Mouse (Mus musculus): ENCODE results near the gene Mipol1.
"Not testable (repeated sequence)": the region's sequence is repeated elsewhere in the genome, so short reads cannot be mapped to it uniquely, and the experiment has no call there.

Mipol1 gene

GRCm38 (mm10) chr12:57428767-57429166, 198.5 kb downstream of the Mipol1 start:
- DNase-seq, result no peak

DNA sequence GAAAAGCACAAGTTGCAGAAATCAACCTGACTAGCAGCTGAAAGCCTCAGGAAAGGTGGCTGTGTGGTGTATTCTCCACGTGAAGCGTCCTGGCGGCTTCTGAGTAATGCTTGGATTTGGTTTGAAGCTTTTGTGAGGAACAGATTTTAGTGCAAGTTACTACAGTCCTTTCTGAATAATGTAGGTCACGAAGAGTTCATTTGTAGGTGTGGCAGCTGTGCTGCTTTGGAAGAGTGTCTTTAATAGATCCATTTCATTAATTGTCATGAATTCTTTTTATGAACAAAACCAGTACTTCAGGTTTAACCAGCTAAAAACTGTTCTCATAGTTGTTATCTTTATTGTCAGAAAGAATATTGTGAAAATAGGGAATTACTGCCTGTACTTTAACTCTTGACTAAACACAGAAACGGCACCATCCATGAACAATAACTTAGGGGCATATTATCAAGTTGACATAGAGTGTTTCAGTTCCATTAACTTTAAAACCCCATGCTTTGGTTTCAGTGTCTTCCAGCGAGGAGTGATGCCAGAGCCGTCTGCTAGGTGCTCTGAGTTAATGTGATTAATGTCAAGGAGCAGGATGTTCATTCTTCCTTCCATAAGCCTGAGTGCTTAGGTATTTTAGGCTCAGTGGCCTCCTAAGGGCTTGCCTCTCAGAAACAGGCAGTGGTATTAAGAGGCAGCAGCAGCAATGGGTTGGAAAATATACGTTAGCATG, 206.9 kb downstream of the Mipol1 start:
- not testable (repeated sequence) for DNase-seq

GRCm38 (mm10) chr12:57444281-57444903, 214.2 kb downstream of the Mipol1 start:
- no peak for DNase-seq

DNA sequence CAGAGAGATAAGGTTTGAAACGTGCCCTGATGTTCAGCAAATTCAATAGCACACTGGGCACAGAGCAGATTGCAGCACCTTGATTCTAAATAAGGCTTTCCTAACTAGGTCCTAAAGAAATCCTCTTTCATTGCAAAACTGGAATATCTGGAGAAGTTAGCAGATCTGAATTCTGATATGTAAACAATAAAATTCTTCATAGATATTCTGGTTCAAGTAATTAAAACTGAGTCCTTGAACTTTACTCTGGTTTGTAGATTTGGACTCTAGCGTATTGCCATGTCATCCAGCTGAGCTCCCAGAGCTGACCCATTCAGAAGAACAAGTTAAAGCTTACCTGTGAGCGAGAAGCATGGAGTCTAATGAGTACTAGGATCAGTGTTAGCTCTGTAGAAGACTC, 217.1 kb downstream of the Mipol1 start:
- no peak for DNase-seq

GRCm38 (mm10) chr12:57449299-57449698, 219.1 kb downstream of the Mipol1 start:
- no peak for DNase-seq

GRCm38 (mm10) chr12:57450017-57450583, 219.9 kb downstream of the Mipol1 start:
- no peak for DNase-seq

- DNase-seq, result no peak
These were observed 226.7 kb downstream of the Mipol1 start for GRCm38 (mm10) chr12:57456911-57457310.

- DNase-seq, result no peak
These were observed 227.1 kb downstream of the Mipol1 start for GRCm38 (mm10) chr12:57457339-57457738.

GRCm38 (mm10) chr12:57464520-57465334, 234.5 kb downstream of the Mipol1 start:
- no peak for DNase-seq

DNA sequence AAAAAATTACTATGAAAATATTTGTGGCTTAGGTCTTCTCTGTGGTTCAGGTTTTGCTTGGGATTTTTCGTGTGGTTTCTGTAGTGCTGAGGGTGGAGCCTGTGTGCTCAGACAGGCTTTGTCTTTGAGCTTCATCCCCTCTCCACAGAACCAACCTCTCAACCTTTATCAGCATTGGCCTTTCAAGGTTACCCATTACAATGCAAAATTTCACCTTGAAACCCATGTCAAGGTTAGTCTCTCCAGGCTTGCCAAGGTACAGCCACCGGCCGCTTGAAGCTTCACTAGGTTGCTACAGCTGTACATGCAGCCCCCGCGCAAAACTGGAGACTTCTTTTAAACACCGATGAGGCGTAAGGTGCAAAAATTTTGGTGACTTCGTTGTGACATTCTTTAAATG, 241.6 kb downstream of the Mipol1 start:
- no peak for DNase-seq

GRCm38 (mm10) chr12:57476876-57477275, 246.6 kb downstream of the Mipol1 start:
- no peak for DNase-seq

- DNase-seq, result no peak
These were observed 251.6 kb downstream of the Mipol1 start for GRCm38 (mm10) chr12:57481823-57482222.

GRCm38 (mm10) chr12:57496347-57497119, 266.3 kb downstream of the Mipol1 start:
- DNase-seq, result no peak

DNA sequence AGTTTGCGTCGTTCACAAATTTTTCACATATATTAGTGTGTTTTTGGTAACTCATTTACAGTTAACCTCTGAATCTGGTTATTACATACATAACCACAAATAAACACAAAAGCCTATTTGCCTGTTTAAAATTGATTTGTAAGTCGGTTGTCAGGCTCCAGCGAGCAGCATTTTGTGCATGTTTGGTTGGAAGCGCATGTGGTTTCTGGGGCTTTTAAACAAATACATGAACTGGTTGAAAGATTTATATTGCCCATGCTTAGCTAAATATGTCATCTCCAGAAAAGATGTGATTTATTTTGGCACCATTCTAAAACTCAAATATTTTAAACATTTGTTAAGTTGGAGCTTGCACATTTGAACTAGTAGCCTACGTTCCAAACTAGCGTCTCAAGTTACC, 270.0 kb downstream of the Mipol1 start:
- no peak for DNase-seq

GRCm38 (mm10) chr12:57505329-57505728, 275.1 kb downstream of the Mipol1 start:
- DNase-seq, result no peak

- no peak for DNase-seq
These were observed 278.7 kb downstream of the Mipol1 start for GRCm38 (mm10) chr12:57508938-57509337.

DNA sequence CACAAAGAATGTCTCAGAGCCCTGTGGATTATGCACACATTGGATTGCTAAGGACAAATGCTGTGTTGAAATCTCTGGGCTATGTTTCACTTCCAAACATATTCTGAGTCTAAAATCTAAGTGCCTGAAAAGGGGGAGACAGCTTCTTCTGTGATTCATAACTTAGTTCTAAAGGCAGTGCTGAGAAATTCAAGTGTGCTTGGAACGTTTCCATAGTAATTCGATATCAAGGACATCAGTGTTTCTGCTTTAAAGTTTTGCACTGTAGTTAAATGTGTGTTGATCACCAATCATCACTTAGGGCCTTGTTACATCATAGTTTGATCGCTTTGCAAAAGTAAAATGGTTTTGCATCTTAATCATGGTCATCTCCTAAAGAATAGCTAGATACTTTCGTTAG, 279.5 kb downstream of the Mipol1 start:
- DNase-seq, result no peak

DNA sequence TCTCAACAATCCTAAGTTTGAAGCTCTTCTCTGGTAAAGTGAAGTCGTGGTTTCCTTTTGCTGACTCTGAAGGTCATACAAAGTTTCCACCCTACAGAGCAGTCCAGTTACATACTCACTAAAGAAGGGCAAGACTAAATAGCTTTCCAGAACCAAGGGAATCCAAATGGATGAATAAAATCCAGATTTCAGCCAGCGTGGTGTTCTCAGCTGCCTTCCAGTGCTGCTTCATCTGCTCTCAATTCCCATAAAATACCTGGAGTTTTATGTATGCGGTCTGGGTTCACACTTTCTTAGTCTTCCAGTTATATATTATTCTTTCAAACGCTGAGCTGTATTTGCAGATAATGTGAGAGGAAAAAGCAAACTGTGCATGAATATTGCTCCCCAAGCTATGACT, 280.9 kb downstream of the Mipol1 start:
- no peak for DNase-seq

DNA sequence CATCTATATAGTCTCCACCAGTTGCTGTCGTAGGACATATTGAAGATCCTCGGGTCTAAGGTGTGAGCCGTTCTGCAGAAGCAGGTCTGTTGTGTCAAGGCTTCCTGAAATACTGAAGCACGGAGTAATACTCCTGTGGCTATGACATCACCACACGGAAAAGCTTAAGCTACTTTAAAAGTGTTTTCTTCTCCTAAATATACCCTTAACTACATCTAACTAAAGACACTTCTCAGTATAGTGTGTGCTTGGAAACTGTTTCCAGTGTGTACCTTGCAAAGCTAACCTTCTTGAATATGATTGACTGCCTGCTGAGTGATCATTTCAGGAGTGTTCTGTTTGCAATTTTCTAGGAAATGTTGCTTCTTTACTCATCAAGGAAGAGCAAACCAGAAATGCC, 281.3 kb downstream of the Mipol1 start:
- no peak for DNase-seq

DNA sequence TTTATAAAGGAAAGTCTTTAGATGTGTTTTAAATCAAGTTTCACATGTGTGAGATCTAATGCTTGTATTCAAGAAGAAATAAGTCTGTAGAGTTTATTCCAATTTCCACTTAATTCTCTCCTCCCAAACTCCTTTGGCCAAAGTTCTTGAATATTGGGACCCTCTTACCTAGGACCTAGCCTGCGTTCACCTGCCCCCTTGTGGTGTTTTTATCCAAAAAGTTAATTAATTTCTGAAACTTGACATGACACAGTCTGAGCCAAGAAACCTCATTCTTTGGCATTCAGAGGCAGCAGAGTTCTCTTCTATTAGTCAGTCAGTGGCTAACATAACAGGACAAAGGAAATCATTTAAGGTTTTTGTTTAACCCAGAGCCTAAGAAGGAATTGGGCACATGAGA, 284.3 kb downstream of the Mipol1 start:
- DNase-seq, result no peak

GRCm38 (mm10) chr12:57515702-57516377, 285.6 kb downstream of the Mipol1 start:
- no peak for DNase-seq

DNA sequence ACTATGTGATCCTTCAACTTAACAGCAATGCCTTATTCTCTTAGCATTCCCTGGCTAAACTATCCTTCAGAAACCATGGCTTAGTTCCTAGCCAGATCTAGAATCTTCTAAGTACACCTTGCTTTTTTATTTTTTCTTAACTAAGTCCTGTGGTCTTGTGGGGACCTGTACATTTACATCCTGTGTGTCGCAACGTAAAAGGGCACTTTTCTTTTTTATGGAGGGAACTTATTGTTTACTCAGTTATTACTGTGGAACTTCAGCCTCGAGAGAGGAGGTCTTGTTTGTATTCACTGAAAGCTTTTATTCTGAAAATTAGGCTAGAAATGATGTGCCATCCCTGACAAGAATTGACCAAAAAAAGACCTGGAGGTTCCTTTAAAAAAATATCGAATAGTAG, 298.1 kb downstream of the Mipol1 start:
- DNase-seq, result no peak

All from right cerebral cortex, postnatal 14 days (tissue).